Mouse (Mus musculus): ENCODE results near the gene Tsen34.
"Not testable (repeated sequence)": the region's sequence is repeated elsewhere in the genome, so short reads cannot be mapped to it uniquely, and the experiment has no call there.

Tsen34 gene

DNA sequence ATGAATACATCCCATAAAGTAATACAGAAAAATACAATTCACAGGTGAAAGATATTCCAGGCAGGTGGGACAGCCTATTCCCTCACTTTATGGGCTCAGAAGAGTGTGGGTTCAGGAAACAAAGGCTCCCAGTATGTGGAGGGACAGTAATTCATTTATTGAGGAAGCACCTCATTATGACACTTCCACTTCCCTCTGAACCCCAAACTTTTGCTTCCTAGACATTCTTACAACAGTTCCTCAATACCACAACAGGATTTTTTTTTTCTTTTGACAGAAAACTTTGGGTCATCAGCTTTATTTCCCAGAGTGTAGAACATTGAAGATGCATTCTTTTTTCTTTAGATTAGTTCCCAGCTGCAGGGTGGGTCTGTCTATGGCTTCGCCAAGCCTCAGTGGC lies 40.0 kb downstream of the Tsen34 start:
- not testable (repeated sequence) for DNase-seq (ENCODE audit: low spot score)
